Mouse (Mus musculus) CD4-positive, CD25-positive, alpha-beta regulatory T cell, adult 2 months (primary cell): ENCODE data around the gene Rpl41.

Experiments used
- DNase-seq: peaks from one replicate; pipeline ENCODE4 v3.0.0-alpha.2; 2012; ENCODE audit warnings: low read depth, low spot score

Gene Rpl41

GRCm38 (mm10) chr10:128548947-128549681 is at the start of gene Rpl41:
TSS of gene Rpl41 (minus strand) at chr10:128549305.
- peak; percentile 98 for DNase-seq

GRCm38 (mm10) chr10:128598476-128598875 is 49.4 kb upstream of the Rpl41 start:
- no peak for DNase-seq

DNA sequence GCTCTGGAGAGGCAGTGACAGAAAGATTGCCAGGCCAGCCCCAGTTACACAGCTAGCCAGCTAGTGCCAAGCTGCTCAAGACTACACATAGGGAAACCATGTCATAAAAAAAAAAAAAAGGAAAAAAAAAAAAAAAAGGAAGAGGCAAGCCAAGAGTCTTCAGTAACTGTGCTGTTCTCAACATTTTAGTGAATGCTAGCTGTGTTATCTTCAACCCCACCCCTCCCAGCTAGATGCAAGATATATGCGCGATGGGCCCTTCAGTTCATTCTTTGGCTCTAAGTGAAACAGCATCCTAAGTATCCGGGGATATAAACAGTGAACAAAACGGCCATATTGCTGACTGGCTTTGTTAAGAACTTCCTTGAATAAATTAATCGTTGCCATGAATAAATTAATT is 43.7 kb upstream of the Rpl41 start:
- DNase-seq: no peak

GRCm38 (mm10) chr10:128591436-128591835 is 42.3 kb upstream of the Rpl41 start:
- no peak for DNase-seq

GRCm38 (mm10) chr10:128590193-128590690 is 41.1 kb upstream of the Rpl41 start:
- peak; percentile 62 for DNase-seq

DNA sequence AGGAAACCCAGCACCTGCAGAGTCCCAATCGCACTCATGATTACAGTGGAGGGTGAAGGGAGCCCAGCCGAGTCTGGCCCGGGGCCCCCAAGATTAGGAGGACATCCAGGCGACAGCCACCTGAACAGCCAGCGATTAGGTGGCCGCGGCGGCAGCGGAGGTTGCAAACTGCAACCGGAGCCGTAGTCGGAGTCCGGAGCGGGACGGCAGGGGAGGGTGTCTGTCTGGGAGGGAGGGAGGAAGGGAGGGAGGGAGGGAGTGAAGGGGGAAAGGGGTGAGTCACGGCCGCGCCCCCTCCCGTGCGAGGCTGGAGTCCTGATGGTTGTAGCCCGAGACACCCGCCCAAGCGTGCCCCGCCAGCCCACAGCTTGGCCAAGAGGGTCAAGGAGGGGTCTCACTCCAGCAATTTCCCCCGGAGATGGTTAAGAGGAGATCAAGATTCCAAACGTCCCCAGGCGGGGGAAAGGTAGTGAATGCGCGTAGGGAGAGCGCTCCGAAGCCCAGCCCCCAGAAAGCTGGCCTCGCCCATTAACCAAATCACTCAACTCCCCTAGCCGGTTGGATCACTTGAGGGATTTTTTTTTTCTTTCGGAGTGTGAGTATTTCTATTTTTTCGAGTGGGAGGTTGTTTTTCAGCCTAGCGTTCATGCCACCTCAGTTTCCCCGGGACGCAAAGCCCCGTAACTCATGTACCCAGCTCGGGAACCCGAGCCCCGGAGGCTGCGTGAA is 40.5 kb upstream of the Rpl41 start, which contains the start of gene Erbb3:
Erbb3 (minus strand) TSS at position 189 of the 729 bp plus-strand sequence.
- peak; percentile 63 for DNase-seq

- DNase-seq: no peak
Measured at GRCm38 (mm10) chr10:128588775-128589463, 39.8 kb upstream of the Rpl41 start.

GRCm38 (mm10) chr10:128588136-128588535 is 39.0 kb upstream of the Rpl41 start:
- DNase-seq: no peak

DNA sequence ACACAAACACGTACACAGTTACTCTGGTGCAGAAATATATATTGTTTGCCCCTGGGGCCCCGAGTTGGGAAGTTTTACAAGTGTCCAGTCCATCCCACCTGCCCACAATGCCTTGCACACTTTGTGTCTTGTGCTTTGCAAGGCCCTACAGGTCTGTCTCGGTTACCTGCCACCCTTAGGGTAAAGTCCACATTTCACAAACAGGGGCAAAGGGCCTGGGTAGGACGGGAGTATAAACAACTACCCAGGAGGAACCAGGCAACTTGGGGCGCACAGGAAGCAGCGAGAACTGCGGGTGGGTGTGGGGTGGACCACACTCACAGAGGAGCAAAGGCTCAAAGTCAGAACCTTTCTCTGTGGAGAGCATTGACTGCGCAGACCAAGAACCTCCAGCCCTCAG is 38.6 kb upstream of the Rpl41 start:
- no peak for DNase-seq

DNA sequence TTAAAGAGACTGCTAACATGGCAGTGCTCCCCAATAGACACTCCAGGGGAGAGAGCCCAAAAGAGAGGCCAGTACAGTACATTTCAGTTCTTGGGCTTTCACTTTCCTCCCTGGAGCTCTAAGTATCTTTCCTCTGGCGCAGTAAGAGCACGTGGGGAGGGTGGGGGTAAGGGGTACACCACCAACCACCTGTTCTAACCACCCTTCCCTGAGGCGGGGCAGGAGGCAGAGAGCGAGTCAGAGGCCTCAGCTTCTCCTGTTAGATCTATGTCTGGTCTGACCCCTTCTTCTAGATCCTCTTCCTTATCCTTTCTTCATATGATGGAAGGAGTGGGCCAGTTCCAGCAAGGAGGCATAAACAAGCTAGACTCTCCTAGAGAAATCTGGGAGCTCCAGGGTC is 38.0 kb upstream of the Rpl41 start:
- no peak for DNase-seq

- no peak for DNase-seq
Measured at GRCm38 (mm10) chr10:128586546-128586945, 37.4 kb upstream of the Rpl41 start.

GRCm38 (mm10) chr10:128584386-128584785 is 35.3 kb upstream of the Rpl41 start:
- DNase-seq: peak; percentile 19

GRCm38 (mm10) chr10:128583644-128584043 is 34.5 kb upstream of the Rpl41 start:
- no peak for DNase-seq

- DNase-seq: no peak
Measured at GRCm38 (mm10) chr10:128579731-128580130, 30.6 kb upstream of the Rpl41 start.

DNA sequence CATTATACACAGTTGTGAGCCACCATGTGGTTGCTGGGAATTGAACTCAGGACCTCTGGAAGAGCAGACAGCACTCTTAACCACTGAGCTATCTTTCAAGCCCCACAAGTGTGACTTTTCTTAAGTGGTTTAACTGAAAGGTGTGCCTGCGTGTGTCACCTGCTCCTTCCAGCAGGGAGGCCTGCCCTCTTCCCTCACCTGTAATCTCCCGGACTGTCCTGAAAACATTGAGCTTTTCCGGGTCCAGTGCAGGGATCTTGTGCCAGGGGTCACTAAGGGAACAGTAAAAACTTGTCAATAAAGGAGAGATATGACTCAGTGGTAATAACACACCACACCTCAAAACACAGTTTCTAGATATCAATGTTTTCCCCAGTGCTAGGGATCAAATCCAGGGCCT is 30.2 kb upstream of the Rpl41 start:
- no peak for DNase-seq

GRCm38 (mm10) chr10:128578330-128578729 is 29.2 kb upstream of the Rpl41 start:
- DNase-seq: peak; percentile 44

DNA sequence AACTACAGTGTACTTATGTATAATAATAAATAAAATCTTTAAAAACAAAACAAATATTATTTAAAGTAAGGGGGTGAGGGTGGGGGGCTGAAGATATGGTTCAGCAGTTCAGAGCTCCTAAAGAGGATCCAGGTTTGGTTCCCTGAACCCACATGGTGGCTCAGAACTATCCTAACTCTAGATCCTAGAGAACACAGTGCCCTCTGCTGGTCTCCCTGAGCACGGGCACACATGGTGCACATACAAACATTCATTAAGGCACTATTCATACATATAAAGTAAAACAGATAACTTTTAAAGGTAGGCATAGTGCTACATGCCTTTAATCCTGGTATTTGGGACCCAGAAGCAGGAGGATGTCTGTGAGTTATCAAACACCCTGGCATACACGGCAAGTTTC is 26.0 kb upstream of the Rpl41 start:
- peak; percentile 34 for DNase-seq

- peak; percentile 94 for DNase-seq
Measured at GRCm38 (mm10) chr10:128565788-128566531, 16.9 kb upstream of the Rpl41 start, which contains the start of gene Pa2g4. TSS of gene Pa2g4 (minus strand) at chr10:128565987.

DNA sequence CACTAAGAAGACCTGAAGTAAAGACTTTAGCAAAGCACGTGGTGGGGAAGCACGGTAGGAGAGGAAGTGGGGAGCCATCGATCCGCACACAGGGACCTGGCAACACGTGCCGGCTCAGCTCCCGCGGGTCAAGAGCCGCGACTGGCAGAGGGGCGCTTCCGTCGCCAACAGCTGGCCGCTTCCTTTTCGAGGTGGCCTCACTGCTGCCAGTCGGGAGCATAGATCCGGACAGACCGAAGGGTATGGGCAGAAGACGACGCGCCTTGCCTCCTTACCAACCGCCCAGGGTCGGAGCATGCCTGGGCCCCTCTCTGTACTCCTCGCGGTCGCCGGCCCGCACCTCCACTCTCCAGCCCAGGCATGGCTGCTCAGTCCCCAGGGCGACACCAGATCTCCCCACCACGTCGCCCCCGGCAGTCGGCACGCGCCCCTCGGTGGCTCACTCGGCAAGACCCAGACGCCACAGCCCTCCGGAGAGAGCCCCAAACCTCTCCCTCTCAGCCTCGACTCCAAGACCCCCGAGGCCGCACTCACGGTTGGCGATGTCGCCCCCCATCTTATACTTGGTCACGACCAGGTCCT is 16.2 kb upstream of the Rpl41 start:
- DNase-seq: peak; percentile 48

DNA sequence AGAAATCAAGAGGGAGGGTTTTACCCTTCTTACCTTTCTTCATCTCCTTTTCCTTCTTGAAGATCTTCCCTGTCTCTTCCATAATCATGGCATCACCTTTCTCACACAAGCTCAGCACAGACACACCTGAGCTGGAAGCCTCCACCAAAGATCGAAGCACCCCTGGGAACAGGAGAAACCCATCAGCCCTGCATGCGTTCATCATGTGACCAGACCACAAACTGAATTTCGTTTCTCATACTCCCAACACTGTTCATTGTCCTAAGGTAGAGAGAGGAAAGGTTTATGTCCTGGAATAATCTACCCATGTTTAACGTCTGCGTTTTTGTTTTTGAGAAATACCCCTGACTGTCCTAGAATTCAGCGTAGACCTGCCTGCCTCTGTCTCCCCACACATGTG is 14.4 kb upstream of the Rpl41 start:
- DNase-seq: no peak

GRCm38 (mm10) chr10:128556963-128557362 is 7.9 kb upstream of the Rpl41 start:
- no peak for DNase-seq
